Mouse (Mus musculus): ENCODE results near the gene Cyb561. TPM values are rescaled to one million over a fixed set of nuclear protein-coding genes. Genes with fewer than 3 reads are reported as not detected.

Gene Cyb561
- 4.7 and 5.5 TPM in 2 replicates for polyA plus RNA-seq (2014; fragmentation: Nextera tagmentation; extraction: Ambion mirVana)

DNA sequence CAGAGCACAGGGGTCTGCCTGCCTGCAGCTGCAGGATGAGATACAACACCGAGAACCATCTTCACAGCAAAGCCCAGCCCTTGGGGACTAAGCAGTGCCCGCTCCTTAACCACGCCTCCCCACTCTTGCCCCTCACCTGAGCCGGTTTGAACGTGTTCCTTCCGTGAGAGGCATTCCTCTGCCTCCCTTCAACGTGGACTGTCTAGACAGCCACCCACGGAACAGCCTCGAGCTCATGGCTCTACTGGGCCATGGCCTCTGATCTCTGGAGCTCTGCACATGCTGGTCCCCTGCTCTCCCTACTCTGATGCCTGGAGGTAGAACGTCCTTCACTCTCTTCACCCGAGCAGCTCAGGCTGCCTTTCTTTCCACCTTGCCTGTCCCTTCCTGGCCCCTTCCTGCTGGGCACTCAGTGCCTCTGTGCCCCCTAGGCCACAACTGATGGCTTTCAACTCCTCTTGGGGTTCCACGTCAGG, at the start of gene Cyb561:
Gene Cyb561 (minus strand): TSS at position 426 of the 476 bp plus-strand sequence.
- no peaks in the 10 kb centered on the region for H3K9me3 ChIP-seq (ENCODE audit: control insufficient read depth, low read length)
- H3K27me3 ChIP-seq (ENCODE audit: control insufficient read depth, insufficient read depth, low read length): 0 out of 2 replicates have a peak, but pooled peaks cover 4% of the 10 kb centered on the region
- H3K4me2 ChIP-seq (ENCODE audit: low read length): no peak within 1 kb of the TSS
- H3K9ac ChIP-seq (ENCODE audit: low read length): no peak within 1 kb of the TSS
- H3K4me1 ChIP-seq (ENCODE audit: control insufficient read depth in 2 of 2, insufficient read depth in 2 of 2, low read length in 2 of 2): peaks cover 3 to 5% of the 10 kb centered on the region in 2 experiments; a peak in 2 of 4 replicates
- ATAC-seq (ENCODE audit: insufficient number of reproducible peaks, insufficient read depth, low FRiP score, low read depth): no peak
- no peaks in the 10 kb centered on the region for H3K36me3 ChIP-seq (ENCODE audit: control insufficient read depth, insufficient read depth, low read length)
- 77% methylated on average over 12 of the region's 12 CpGs for WGBS
- no peak within 1 kb of the TSS for H3K4me3 ChIP-seq (ENCODE audit: control insufficient read depth in 1 of 2, insufficient read depth in 1 of 2, low read depth in 1 of 2, low read length in 2 of 2)
- no peak within 1 kb of the TSS for H3K27ac ChIP-seq (replicated peaks in 1 of 2; ENCODE audit: control insufficient read depth in 1 of 2, insufficient read depth in 1 of 2, low read depth in 2 of 2, low read length in 2 of 2)

DNA sequence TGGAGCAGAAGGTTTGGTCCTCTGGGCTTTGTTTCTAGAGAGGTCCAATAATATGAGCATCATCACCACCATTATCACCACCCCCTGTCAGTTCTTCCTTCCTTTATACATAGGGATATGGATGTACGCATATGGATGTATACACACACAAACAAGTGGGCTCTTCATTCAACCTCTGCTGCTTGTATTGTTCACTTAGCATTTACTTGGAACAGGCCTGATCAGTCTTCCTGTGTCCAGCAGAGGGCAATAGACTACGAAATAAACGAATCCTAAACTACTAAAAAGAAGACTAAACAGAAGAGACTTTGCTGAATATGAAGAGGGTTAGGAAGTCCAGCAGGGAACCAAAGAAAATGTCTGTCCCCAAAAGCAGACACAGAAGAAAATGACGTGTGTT, 48.6 kb upstream of the Cyb561 start:
- Histone ChIP-seq H3K4me3 (ENCODE audit: control insufficient read depth in 1 of 2, insufficient read depth in 1 of 2, low read depth in 1 of 2, low read length in 2 of 2) (no peak overlapping the region), H3K27me3 (ENCODE audit: control insufficient read depth, insufficient read depth, low read length) (no peaks in the 10 kb centered on the region), H3K9ac (ENCODE audit: low read length) (no peak overlapping the region), H3K36me3 (ENCODE audit: control insufficient read depth, insufficient read depth, low read length) (no peaks in the 10 kb centered on the region), H3K27ac (replicated peaks in 1 of 2; ENCODE audit: control insufficient read depth in 1 of 2, insufficient read depth in 1 of 2, low read depth in 2 of 2, low read length in 2 of 2) (no peak overlapping the region), H3K4me1 (ENCODE audit: control insufficient read depth in 2 of 2, insufficient read depth in 2 of 2, low read length in 2 of 2) (no peaks in the 10 kb centered on the region), H3K9me3 (ENCODE audit: control insufficient read depth, low read length) (no peaks in the 10 kb centered on the region), H3K4me2 (ENCODE audit: low read length) (no peak overlapping the region)
- 43% methylated on average over 4 of the region's 4 CpGs for WGBS
- no peak for ATAC-seq (ENCODE audit: insufficient number of reproducible peaks, insufficient read depth, low FRiP score, low read depth)

DNA sequence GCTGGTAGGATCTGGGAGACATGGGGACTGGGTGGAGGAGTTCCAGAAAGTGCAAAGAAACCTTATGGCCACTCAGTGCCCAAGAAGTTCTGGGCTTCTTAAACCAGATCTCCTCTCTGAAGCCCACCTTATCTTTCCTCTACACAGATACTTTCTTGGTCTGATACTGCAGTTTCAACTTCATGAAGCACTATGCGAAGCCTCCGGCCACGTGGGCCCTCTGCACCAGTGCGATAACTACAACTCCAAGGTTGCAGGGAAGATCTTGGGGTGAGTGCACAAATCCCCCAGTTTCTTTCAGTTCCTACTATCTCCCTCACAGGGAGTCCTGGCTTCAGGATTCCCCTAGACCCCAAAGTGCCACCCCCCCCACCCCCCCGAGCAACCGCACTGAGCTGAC, 46.9 kb upstream of the Cyb561 start:
- Histone ChIP-seq H3K4me2 (ENCODE audit: low read length) (no peak overlapping the region), H3K9me3 (ENCODE audit: control insufficient read depth, low read length) (no peaks in the 10 kb centered on the region), H3K9ac (ENCODE audit: low read length) (no peak overlapping the region), H3K4me3 (ENCODE audit: control insufficient read depth in 1 of 2, insufficient read depth in 1 of 2, low read depth in 1 of 2, low read length in 2 of 2) (no peak overlapping the region), H3K36me3 (ENCODE audit: control insufficient read depth, insufficient read depth, low read length) (no peaks in the 10 kb centered on the region), H3K27ac (replicated peaks in 1 of 2; ENCODE audit: control insufficient read depth in 1 of 2, insufficient read depth in 1 of 2, low read depth in 2 of 2, low read length in 2 of 2) (no peak overlapping the region), H3K27me3 (ENCODE audit: control insufficient read depth, insufficient read depth, low read length) (no peaks in the 10 kb centered on the region), H3K4me1 (ENCODE audit: control insufficient read depth in 2 of 2, insufficient read depth in 2 of 2, low read length in 2 of 2) (no peaks in the 10 kb centered on the region)
- 88% methylated on average over 6 of the region's 6 CpGs for WGBS
- ATAC-seq (ENCODE audit: insufficient number of reproducible peaks, insufficient read depth, low FRiP score, low read depth): no peak

DNA sequence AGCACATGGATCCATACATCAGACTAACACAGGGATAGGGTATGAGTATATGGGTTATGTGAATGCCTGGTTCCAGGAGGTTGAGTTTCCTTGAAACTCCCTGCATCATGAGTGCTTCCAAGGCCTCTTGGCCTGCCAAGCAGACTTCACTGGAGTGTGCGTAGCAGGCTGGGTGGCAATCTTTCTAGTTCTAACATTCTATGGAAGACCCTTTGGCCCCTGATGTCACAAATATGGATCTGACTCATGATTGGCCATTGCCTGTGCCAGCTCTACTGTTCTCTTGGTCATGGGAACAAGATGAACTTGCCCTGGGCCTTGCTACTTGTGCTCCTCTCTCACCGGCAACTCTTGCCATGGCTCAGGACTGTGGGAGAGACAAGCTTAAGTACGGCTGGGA, 41.2 kb upstream of the Cyb561 start, which contains the start of gene Ace3:
Gene Ace3 (plus strand): TSS at position 301 of the 400 bp plus-strand sequence.
- H3K4me3 ChIP-seq (ENCODE audit: control insufficient read depth in 1 of 2, insufficient read depth in 1 of 2, low read depth in 1 of 2, low read length in 2 of 2): no peak within 1 kb of the TSS
- H3K9ac ChIP-seq (ENCODE audit: low read length): no peak within 1 kb of the TSS
- H3K27ac ChIP-seq (replicated peaks in 1 of 2; ENCODE audit: control insufficient read depth in 1 of 2, insufficient read depth in 1 of 2, low read depth in 2 of 2, low read length in 2 of 2): no peak within 1 kb of the TSS
- 85% methylated on average over 3 of the region's 3 CpGs for WGBS
- no peaks in the 10 kb centered on the region for H3K36me3 ChIP-seq (ENCODE audit: control insufficient read depth, insufficient read depth, low read length)
- no peaks in the 10 kb centered on the region; the same call in 1 of the 2 replicates for H3K27me3 ChIP-seq (ENCODE audit: control insufficient read depth, insufficient read depth, low read length)
- no peak for ATAC-seq (ENCODE audit: insufficient number of reproducible peaks, insufficient read depth, low FRiP score, low read depth)
- no peaks in the 10 kb centered on the region for H3K9me3 ChIP-seq (ENCODE audit: control insufficient read depth, low read length)
- H3K4me2 ChIP-seq (ENCODE audit: low read length): no peak within 1 kb of the TSS
- no peaks in the 10 kb centered on the region for H3K4me1 ChIP-seq (ENCODE audit: control insufficient read depth in 2 of 2, insufficient read depth in 2 of 2, low read length in 2 of 2)

DNA sequence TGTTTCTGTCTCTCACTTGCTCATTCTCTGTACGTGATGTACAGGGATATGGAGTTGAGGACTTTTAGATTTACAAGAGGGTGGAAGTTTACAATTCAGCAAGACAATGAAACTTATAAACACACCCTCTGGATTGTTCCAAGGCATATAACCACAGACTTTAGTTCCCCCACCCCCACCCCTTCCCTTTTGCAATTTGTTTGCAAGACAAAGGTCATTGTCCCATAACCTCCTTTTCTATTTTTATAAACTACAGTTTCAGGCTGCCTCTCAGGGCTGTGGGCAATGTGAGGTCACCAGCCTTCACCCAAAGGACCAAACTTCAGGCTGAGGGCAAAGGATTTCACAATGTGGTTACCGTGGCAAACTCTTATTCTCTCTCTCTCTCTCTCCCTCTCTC, 37.1 kb upstream of the Cyb561 start:
- Histone ChIP-seq H3K9me3 (ENCODE audit: control insufficient read depth, low read length) (no peaks in the 10 kb centered on the region), H3K36me3 (ENCODE audit: control insufficient read depth, insufficient read depth, low read length) (no peaks in the 10 kb centered on the region), H3K9ac (ENCODE audit: low read length) (no peak overlapping the region), H3K27me3 (ENCODE audit: control insufficient read depth, insufficient read depth, low read length) (no peaks in the 10 kb centered on the region; the same call in 1 of the 2 replicates), H3K4me3 (ENCODE audit: control insufficient read depth in 1 of 2, insufficient read depth in 1 of 2, low read depth in 1 of 2, low read length in 2 of 2) (no peak overlapping the region), H3K27ac (replicated peaks in 1 of 2; ENCODE audit: control insufficient read depth in 1 of 2, insufficient read depth in 1 of 2, low read depth in 2 of 2, low read length in 2 of 2) (no peak overlapping the region), H3K4me1 (ENCODE audit: control insufficient read depth in 2 of 2, insufficient read depth in 2 of 2, low read length in 2 of 2) (peaks cover 3 to 4% of the 10 kb centered on the region in 2 experiments; a peak in 2 of 4 replicates), H3K4me2 (ENCODE audit: low read length) (no peak overlapping the region)
- ATAC-seq (ENCODE audit: insufficient number of reproducible peaks, insufficient read depth, low FRiP score, low read depth): no peak
- WGBS: 49% methylated on average over 2 of the region's 2 CpGs

DNA sequence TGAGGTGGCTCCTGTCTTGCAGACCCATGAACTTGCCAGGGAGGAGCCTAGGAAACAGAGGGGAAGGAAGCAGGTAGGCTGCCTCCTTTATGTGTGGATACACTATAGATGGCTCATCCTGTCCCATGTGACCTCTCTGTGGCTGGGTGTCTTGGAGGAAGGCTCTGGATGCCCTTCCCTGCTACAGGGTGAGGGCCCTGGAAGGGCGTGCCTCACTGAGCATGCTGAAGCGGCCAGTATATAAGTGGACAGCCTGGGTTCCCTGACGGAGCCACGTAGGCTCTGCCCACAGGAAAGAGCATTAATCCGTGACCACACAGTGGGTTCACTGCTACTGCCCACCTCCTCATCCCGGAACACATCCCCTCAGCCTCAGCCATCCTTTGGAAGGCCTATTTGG, 36.3 kb upstream of the Cyb561 start:
- H3K36me3 ChIP-seq (ENCODE audit: control insufficient read depth, insufficient read depth, low read length): no peaks in the 10 kb centered on the region
- no peaks in the 10 kb centered on the region for H3K27me3 ChIP-seq (ENCODE audit: control insufficient read depth, insufficient read depth, low read length)
- no peak for ATAC-seq (ENCODE audit: insufficient number of reproducible peaks, insufficient read depth, low FRiP score, low read depth)
- no peak overlapping the region for H3K9ac ChIP-seq (ENCODE audit: low read length)
- no peak overlapping the region for H3K4me2 ChIP-seq (ENCODE audit: low read length)
- peaks cover 3 to 4% of the 10 kb centered on the region in 2 experiments; a peak in 2 of 4 replicates for H3K4me1 ChIP-seq (ENCODE audit: control insufficient read depth in 2 of 2, insufficient read depth in 2 of 2, low read length in 2 of 2)
- no peak overlapping the region for H3K4me3 ChIP-seq (ENCODE audit: control insufficient read depth in 1 of 2, insufficient read depth in 1 of 2, low read depth in 1 of 2, low read length in 2 of 2)
- H3K27ac ChIP-seq (replicated peaks in 1 of 2; ENCODE audit: control insufficient read depth in 1 of 2, insufficient read depth in 1 of 2, low read depth in 2 of 2, low read length in 2 of 2): no peak overlapping the region
- H3K9me3 ChIP-seq (ENCODE audit: control insufficient read depth, low read length): no peaks in the 10 kb centered on the region
- 74% methylated on average over 6 of the region's 6 CpGs for WGBS

DNA sequence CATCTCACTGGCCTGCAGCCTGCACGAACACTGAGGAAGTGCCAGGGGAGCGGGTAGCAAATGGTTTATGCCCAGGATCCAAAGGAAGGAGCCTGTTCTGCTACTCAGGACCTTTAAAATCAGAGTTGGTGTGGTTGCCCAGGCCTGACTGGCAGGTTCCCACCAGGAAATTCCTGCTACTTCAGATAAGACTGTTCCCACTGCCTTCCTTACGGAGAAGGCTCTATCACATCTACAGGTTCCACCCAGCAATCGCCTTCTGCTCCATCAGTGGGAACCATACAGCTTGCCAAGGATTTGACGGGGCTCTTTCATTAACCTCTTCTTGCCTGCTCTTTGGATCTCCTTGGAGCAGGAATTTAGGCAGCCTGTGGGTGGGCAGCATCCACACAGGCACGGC, 34.3 kb upstream of the Cyb561 start:
- Histone ChIP-seq H3K36me3 (ENCODE audit: control insufficient read depth, insufficient read depth, low read length) (no peaks in the 10 kb centered on the region), H3K27ac (replicated peaks in 1 of 2; ENCODE audit: control insufficient read depth in 1 of 2, insufficient read depth in 1 of 2, low read depth in 2 of 2, low read length in 2 of 2) (no peak overlapping the region), H3K4me2 (ENCODE audit: low read length) (no peak overlapping the region), H3K9me3 (ENCODE audit: control insufficient read depth, low read length) (no peaks in the 10 kb centered on the region), H3K4me3 (ENCODE audit: control insufficient read depth in 1 of 2, insufficient read depth in 1 of 2, low read depth in 1 of 2, low read length in 2 of 2) (no peak overlapping the region), H3K4me1 (ENCODE audit: control insufficient read depth in 2 of 2, insufficient read depth in 2 of 2, low read length in 2 of 2) (peaks cover 3 to 4% of the 10 kb centered on the region in 2 experiments; a peak in 2 of 4 replicates), H3K9ac (ENCODE audit: low read length) (no peak overlapping the region), H3K27me3 (ENCODE audit: control insufficient read depth, insufficient read depth, low read length) (no peaks in the 10 kb centered on the region)
- 47% methylated on average over 6 of the region's 6 CpGs for WGBS
- ATAC-seq (ENCODE audit: insufficient number of reproducible peaks, insufficient read depth, low FRiP score, low read depth): no peak

DNA sequence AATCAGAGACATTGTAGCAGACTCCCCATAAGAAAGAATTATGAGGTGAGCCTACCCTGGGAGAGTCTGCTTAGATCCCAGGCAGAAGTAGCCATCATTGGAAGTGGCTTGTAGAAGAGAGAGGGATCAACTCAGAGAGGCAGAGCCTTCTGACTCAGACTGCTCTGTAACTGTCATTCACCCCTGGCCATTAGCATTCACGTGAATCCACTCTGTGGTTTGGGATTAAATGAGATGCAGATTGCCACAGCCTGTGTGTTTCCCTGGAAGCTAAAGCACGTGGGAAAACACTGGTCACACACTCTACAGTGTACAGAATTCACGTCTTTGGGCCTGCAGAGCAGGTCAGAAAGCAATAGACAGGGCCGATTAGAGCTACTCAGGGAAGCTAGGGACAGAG, 31.3 kb upstream of the Cyb561 start:
- Histone ChIP-seq H3K4me1 (ENCODE audit: control insufficient read depth in 2 of 2, insufficient read depth in 2 of 2, low read length in 2 of 2) (peaks cover 3 to 4% of the 10 kb centered on the region in 2 experiments; a peak in 2 of 4 replicates), H3K9ac (ENCODE audit: low read length) (no peak overlapping the region), H3K27ac (replicated peaks in 1 of 2; ENCODE audit: control insufficient read depth in 1 of 2, insufficient read depth in 1 of 2, low read depth in 2 of 2, low read length in 2 of 2) (no peak overlapping the region), H3K27me3 (ENCODE audit: control insufficient read depth, insufficient read depth, low read length) (no peaks in the 10 kb centered on the region; the same call in 1 of the 2 replicates), H3K4me2 (ENCODE audit: low read length) (no peak overlapping the region), H3K9me3 (ENCODE audit: control insufficient read depth, low read length) (no peaks in the 10 kb centered on the region), H3K36me3 (ENCODE audit: control insufficient read depth, insufficient read depth, low read length) (no peaks in the 10 kb centered on the region), H3K4me3 (ENCODE audit: control insufficient read depth in 1 of 2, insufficient read depth in 1 of 2, low read depth in 1 of 2, low read length in 2 of 2) (no peak overlapping the region)
- 58% methylated on average over 4 of the region's 4 CpGs for WGBS
- ATAC-seq (ENCODE audit: insufficient number of reproducible peaks, insufficient read depth, low FRiP score, low read depth): no peak

All from heart, embryonic 14.5 days (tissue).